Mouse (Mus musculus) cerebellum, postnatal 4 days (tissue): ENCODE measurements around the gene Synrg.

Experiments
- DNase-seq, 2 experiments: peaks; one replicate each; pipeline ENCODE4 v3.0.0; 2022; ENCODE audit warnings: low spot score in 2 of 2, mixed read lengths in 1 of 2

Synrg gene

GRCm38 (mm10) chr11:83963991-83964921 is at the start of gene Synrg:
Gene Synrg, plus strand, starts transcription at chr11:83964428.
- DNase-seq = peak; percentile 76 to 90

- DNase-seq = no peak
Observed at GRCm38 (mm10) chr11:83914501-83914900, 49.7 kb upstream of the Synrg start.

- DNase-seq = no peak
Observed at GRCm38 (mm10) chr11:83922600-83922999, 41.6 kb upstream of the Synrg start.

- DNase-seq = no peak
Observed at GRCm38 (mm10) chr11:83927097-83927496, 37.1 kb upstream of the Synrg start.

GRCm38 (mm10) chr11:83932506-83933106 is 31.6 kb upstream of the Synrg start:
- DNase-seq = no peak

GRCm38 (mm10) chr11:83933376-83933775 is 30.9 kb upstream of the Synrg start:
- no peak for DNase-seq

- peak; percentile 67 to 79 for DNase-seq
Observed at GRCm38 (mm10) chr11:83935986-83936665, 28.1 kb upstream of the Synrg start.

GRCm38 (mm10) chr11:83938556-83938955 is 25.7 kb upstream of the Synrg start:
- no peak for DNase-seq

- DNase-seq = peak; percentile 58 to 83
Observed at GRCm38 (mm10) chr11:83941950-83942840, 22.0 kb upstream of the Synrg start, which contains the start of gene Ddx52. Gene Ddx52, plus strand, starts transcription at chr11:83942062.

GRCm38 (mm10) chr11:83956822-83957221 is 7.4 kb upstream of the Synrg start:
- DNase-seq = no peak

GRCm38 (mm10) chr11:83961983-83962382 is 2.2 kb upstream of the Synrg start:
- DNase-seq = no peak

GRCm38 (mm10) chr11:83967436-83968204 is 3.4 kb downstream of the Synrg start:
- DNase-seq = no peak

- DNase-seq = no peak
Observed at GRCm38 (mm10) chr11:83968205-83968575, 4.0 kb downstream of the Synrg start.

GRCm38 (mm10) chr11:83969040-83969439 is 4.8 kb downstream of the Synrg start:
- no peak for DNase-seq

GRCm38 (mm10) chr11:83974561-83975346 is 10.5 kb downstream of the Synrg start:
- DNase-seq = no peak

GRCm38 (mm10) chr11:83975488-83975887 is 11.3 kb downstream of the Synrg start:
- no peak for DNase-seq

GRCm38 (mm10) chr11:83976236-83976977 is 12.2 kb downstream of the Synrg start:
- DNase-seq = no peak

- DNase-seq = no peak
Observed at GRCm38 (mm10) chr11:83977810-83978209, 13.6 kb downstream of the Synrg start.

GRCm38 (mm10) chr11:83979992-83980391 is 15.8 kb downstream of the Synrg start:
- DNase-seq = no peak
